Mouse (Mus musculus): Measurements from ENCODE around the gene Myct1. TPM values are rescaled to one million over a fixed set of nuclear protein-coding genes. Genes with fewer than 3 reads are reported as not detected.

Myct1 gene
- polyA plus RNA-seq (2015; fragmentation: Nextera tagmentation; extraction: Ambion mirVana), result 2.3 and 2.7 TPM in 2 replicates

GRCm38 (mm10) chr10:5593464-5593863 lies at the start of gene Myct1:
Gene Myct1 (plus strand): TSS chr10:5593775.

GRCm38 (mm10) chr10:5551382-5551781 lies 42.2 kb upstream of the Myct1 start, which contains the start of gene Syne1:
Gene Syne1 (minus strand): TSS chr10:5551482.

GRCm38 (mm10) chr10:5639112-5639511 lies 45.5 kb downstream of the Myct1 start, which contains the start of gene Vip:
Gene Vip (plus strand): TSS chr10:5639218.

Other genes with a start within 250 kb of the Myct1 start
- 8.5 and 8.9 TPM in 2 replicates for gene Syne1, start 42.3 kb upstream of the Myct1 start, polyA plus RNA-seq (2015; fragmentation: Nextera tagmentation; extraction: Ambion mirVana)
- 0.21 and 0.26 TPM in 2 replicates for gene Vip, start 45.4 kb downstream of the Myct1 start, polyA plus RNA-seq (2015; fragmentation: Nextera tagmentation; extraction: Ambion mirVana)
- 9.1 and 15.8 TPM in 2 replicates for gene Fbxo5, start 211.8 kb downstream of the Myct1 start, polyA plus RNA-seq (2015; fragmentation: Nextera tagmentation; extraction: Ambion mirVana)
- 6.1 and 7.0 TPM in 2 replicates for gene Mtrf1l, start 230.1 kb downstream of the Myct1 start, polyA plus RNA-seq (2015; fragmentation: Nextera tagmentation; extraction: Ambion mirVana)

Data from urinary bladder, postnatal 0 days (tissue).